Comparison of ENCODE assay signal across 20 mouse cellular contexts in the genomic region with DNA sequence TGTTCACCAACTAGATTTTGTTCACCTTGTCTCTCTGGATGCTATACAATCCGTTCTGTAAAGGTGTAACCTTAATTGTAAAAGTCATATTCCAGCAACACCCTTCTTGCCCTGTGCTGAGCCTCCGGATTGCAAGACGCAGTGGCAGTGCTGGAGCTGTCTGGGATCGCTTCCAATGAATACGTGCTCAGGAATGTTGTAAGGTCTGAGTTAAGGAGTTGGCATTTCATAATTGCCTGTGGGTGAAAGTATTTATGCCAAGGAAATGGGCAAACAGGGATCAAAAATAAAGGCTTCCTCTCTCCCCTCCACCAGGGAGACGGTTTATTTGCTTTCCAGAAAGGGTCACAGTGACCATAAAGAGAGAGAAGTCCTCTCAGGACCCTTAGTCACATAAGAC.
DNase-seq lines count a peak whose midpoint lies in the region; ATAC-seq and TF ChIP-seq lines count a peak whose summit lies in the region.
"Had no signal": no experiment of that assay in that cellular context is flagged by ENCODE, and none has a peak within 500 bp of the region (broad histone marks: within the 10 kb centered on the region; RNA-seq: fewer than 3 reads in every experiment).

No protein-coding gene starts in this region.

- H3K4me1 ChIP-seq in testis, adult 2 months (ENCODE audit: control insufficient read depth, insufficient read depth, low read length), result no peaks in the 10 kb centered on the region
- no peaks in the 10 kb centered on the region for H3K4me1 ChIP-seq in lung, adult 2 months (ENCODE audit: control insufficient read depth, insufficient read depth, low read length)
- H3K4me1 ChIP-seq in midbrain, embryonic 11.5 days (ENCODE audit: control insufficient read depth, insufficient read depth, low read length), result no peaks in the 10 kb centered on the region
- H3K4me1 ChIP-seq: forebrain, embryonic 10.5 days; heart, embryonic 10.5 days; midbrain, embryonic 15.5 days had no signal

- peak; percentile 4 for DNase-seq in adrenal gland, postnatal 25 days
- no peak for DNase-seq in adrenal gland, adult 18-20 months (ENCODE audit: low spot score in 2 of 2)
- no peak for DNase-seq in testis, postnatal 10 days (ENCODE audit: low spot score)
- DNase-seq in lung, adult 2 months, result peak; percentile 5
- DNase-seq in midbrain, embryonic 11.5 days (ENCODE audit: low spot score, missing footprints), result no peak
- no peak for DNase-seq in cerebellum, postnatal 4 days (ENCODE audit: low spot score in 2 of 2)
- no peak for DNase-seq in cerebellum, postnatal 14 days
- DNase-seq: cerebellum, adult 9-11 months; gastrocnemius, adult 2 months; kidney, adult 18-20 months; kidney, postnatal 25 days; retina, postnatal 1 day; right cerebral cortex, postnatal 4 days had no signal

- 57% methylated on average over 6 of the region's 6 CpGs for WGBS in lung, adult 2 months
- 85% methylated on average over 6 of the region's 6 CpGs for WGBS in midbrain, embryonic 11.5 days

- no peak overlapping the region for H3K27ac ChIP-seq in testis, adult 2 months (ENCODE audit: control insufficient read depth, insufficient read depth, low read depth, low read length)
- H3K27ac ChIP-seq in midbrain, embryonic 11.5 days (ENCODE audit: low read depth, low read length), result no peak overlapping the region
- H3K27ac ChIP-seq: forebrain, embryonic 10.5 days; gastrocnemius, adult 2 months; heart, embryonic 10.5 days; left cerebral cortex, adult 2 months; limb, embryonic 13.5 days; midbrain, embryonic 15.5 days had no signal

- peak overlapping the region; percentile 19; the same call in 1 of the 2 replicates for H3K4me3 ChIP-seq in testis, adult 2 months (ENCODE audit: control insufficient read depth, low read depth, low read length)
- H3K4me3 ChIP-seq in lung, adult 2 months (replicated peaks; ENCODE audit: extremely low read depth, low read depth, low read length), result no peak overlapping the region
- H3K4me3 ChIP-seq in midbrain, embryonic 11.5 days (ENCODE audit: low read depth, low read length), result no peak overlapping the region
- H3K4me3 ChIP-seq: forebrain, embryonic 10.5 days; gastrocnemius, adult 2 months; heart, embryonic 10.5 days; left cerebral cortex, adult 2 months; limb, embryonic 13.5 days; midbrain, embryonic 15.5 days had no signal

- no peak for TF ChIP-seq CTCF in testis, adult 2 months (IDR thresholded peaks at IDR 0.05; ENCODE audit: control insufficient read depth, insufficient read depth, insufficient replicate concordance, low read depth, low read length)
- TF ChIP-seq CTCF in lung, adult 2 months (IDR thresholded peaks at IDR 0.05; ENCODE audit: insufficient read depth, low read length), result no peak

- TF ChIP-seq POLR2A in testis, adult 2 months (IDR thresholded peaks at IDR 0.05; ENCODE audit: control insufficient read depth, low read depth, low read length), result no peak
- no peak for TF ChIP-seq POLR2A in lung, adult 2 months (IDR thresholded peaks at IDR 0.05; ENCODE audit: borderline replicate concordance, extremely low read depth, low read depth, low read length)

- H3K27me3 ChIP-seq in testis, adult 2 months (ENCODE audit: control insufficient read depth, insufficient read depth, low read length), result no peaks in the 10 kb centered on the region
- no peaks in the 10 kb centered on the region for H3K27me3 ChIP-seq in midbrain, embryonic 11.5 days (ENCODE audit: control insufficient read depth, insufficient read depth, low read length)
- H3K27me3 ChIP-seq: limb, embryonic 13.5 days; midbrain, embryonic 15.5 days had no signal

- no peaks in the 10 kb centered on the region for H3K36me3 ChIP-seq in testis, adult 2 months (ENCODE audit: control insufficient read depth, insufficient read depth, low read length)
- no peaks in the 10 kb centered on the region for H3K36me3 ChIP-seq in midbrain, embryonic 11.5 days (ENCODE audit: control insufficient read depth, insufficient read depth, low read length)
- H3K36me3 ChIP-seq: forebrain, embryonic 10.5 days; heart, embryonic 10.5 days; limb, embryonic 13.5 days; midbrain, embryonic 15.5 days had no signal

- no peak overlapping the region for H3K9ac ChIP-seq in midbrain, embryonic 11.5 days (ENCODE audit: low read length)
- H3K9ac ChIP-seq: limb, embryonic 13.5 days; midbrain, embryonic 15.5 days had no signal

- H3K9me3 ChIP-seq in midbrain, embryonic 11.5 days (ENCODE audit: control insufficient read depth, low read length), result no peaks in the 10 kb centered on the region
- H3K9me3 ChIP-seq: forebrain, embryonic 10.5 days; heart, embryonic 10.5 days; midbrain, embryonic 15.5 days had no signal

- no peak overlapping the region for H3K4me2 ChIP-seq in midbrain, embryonic 11.5 days
- H3K4me2 ChIP-seq: limb, embryonic 13.5 days; midbrain, embryonic 15.5 days had no signal

- ATAC-seq in midbrain, embryonic 11.5 days (ENCODE audit: low FRiP score), result no peak
- ATAC-seq: hindbrain, embryonic 16.5 days; midbrain, embryonic 15.5 days had no signal

Comparison
In these comparisons a context has a peak if more than half of its experiments do, and no peak if none do; other contexts are left out.
1. DNase-seq: peak in adrenal gland, postnatal 25 days (single experiment) and lung, adult 2 months (single experiment); none in adrenal gland, adult 18-20 months (0 of 2), testis, postnatal 10 days (single experiment), midbrain, embryonic 11.5 days (single experiment), cerebellum, postnatal 4 days (0 of 2) and cerebellum, postnatal 14 days (0 of 2).